Mouse (Mus musculus) heart, embryonic 16.5 days (tissue): Measurements from ENCODE around the gene Pitpnm1. TPM values are rescaled to one million over a fixed set of nuclear protein-coding genes. Genes with fewer than 3 reads are reported as not detected.
"Not testable (repeated sequence)": the region's sequence is repeated elsewhere in the genome, so short reads cannot be mapped to it uniquely, and the experiment has no call there.

Experiments used
- ATAC-seq: fragments of 200-750 bp; cut with Nextera tagmentation; replicated peaks from 2 replicates; pipeline ENCODE4 v1.8.0; 2017; ENCODE audit warnings: moderate number of reproducible peaks; ENCODE audit not compliant: insufficient read depth, low FRiP score; ENCODE audit errors: extremely low read depth
- H3K27ac ChIP-seq: fragments of 300-500 bp; sonication (generic); 2 replicates; pipeline ENCODE4 v1.5.1; 2014; ENCODE audit warnings: mild to moderate bottlenecking, low read length, control low read depth, moderate library complexity
- H3K27me3 ChIP-seq: fragments of 300-500 bp; sonication (generic); 2 replicates; pipeline ENCODE4 v1.6.1; 2014; ENCODE audit warnings: low read length, mixed read lengths; ENCODE audit not compliant: control insufficient read depth, insufficient read depth
- H3K36me3 ChIP-seq: fragments of 300-500 bp; sonication (generic); 2 replicates; pipeline ENCODE4 v1.6.1; 2014; ENCODE audit not compliant: control insufficient read depth, insufficient read depth
- H3K4me1 ChIP-seq: fragments of 300-500 bp; sonication (generic); 2 replicates; pipeline ENCODE4 v1.6.1; 2014; ENCODE audit warnings: low read length, mixed read lengths; ENCODE audit not compliant: control insufficient read depth, insufficient read depth
- H3K4me2 ChIP-seq: fragments of 300-500 bp; sonication (generic); 2 replicates; pipeline ENCODE4 v1.6.1; 2014; ENCODE audit warnings: low read depth, mild to moderate bottlenecking, control low read depth, low read length
- H3K4me3 ChIP-seq: fragments of 300-500 bp; sonication (generic); 2 replicates; pipeline ENCODE4 v1.5.1; 2014; ENCODE audit warnings: mild to moderate bottlenecking, control low read depth, low read length
- H3K9ac ChIP-seq: fragments of 300-500 bp; sonication (generic); 2 replicates; pipeline ENCODE4 v1.6.1; 2014; ENCODE audit warnings: low read length, control low read depth
- H3K9me3 ChIP-seq: fragments of 300-500 bp; sonication (generic); replicated peaks from 2 replicates; pipeline ENCODE4 v1.6.1; 2016; ENCODE audit warnings: low read length; ENCODE audit not compliant: control insufficient read depth
- WGBS: fragments of 180-500 bp; shearing (Covaris S2); extraction: QIAGEN DNeasy Blood & Tissue Kit; methylation state at CpG from one replicate; pipeline ENCODE4 v1.1.7; 2014; 5-methylcytosine and 5-hydroxymethylcytosine counted together
- polyA plus RNA-seq: library from polyadenylated mRNA; unstranded; fragments of >200 nt; fragmentation: Nextera tagmentation; extraction: Ambion mirVana; gene quantifications from 2 replicates; pipeline ENCODE4 v1.2.1, GENCODE M21; 2015

Pitpnm1 gene
- polyA plus RNA-seq, 1 experiment from 2014 or later = 29.4 TPM

- Histone ChIP-seq H3K27me3 (no peaks in the 10 kb centered on the region), H3K9ac (no peak overlapping the region), H3K36me3 (no peaks in the 10 kb centered on the region), H3K27ac (no peak overlapping the region), H3K9me3 (no peaks in the 10 kb centered on the region), H3K4me1 (no peaks in the 10 kb centered on the region), H3K4me2 (no peak overlapping the region), H3K4me3 (no peak overlapping the region)
- no peak for ATAC-seq
These were observed 32.9 kb upstream of the Pitpnm1 start for GRCm38 (mm10) chr19:4066877-4067276.

- not testable (repeated sequence) for H3K27ac ChIP-seq, H3K9me3 ChIP-seq, H3K4me1 ChIP-seq, ATAC-seq, H3K4me2 ChIP-seq, H3K4me3 ChIP-seq, H3K9ac ChIP-seq, H3K36me3 ChIP-seq, H3K27me3 ChIP-seq
- 91% methylated on average over 2 of the region's 2 CpGs for WGBS
These were observed 31.6 kb upstream of the Pitpnm1 start for GRCm38 (mm10) chr19:4068242-4068641.

- no peak overlapping the region for H3K4me3 ChIP-seq
- no peaks in the 10 kb centered on the region for H3K36me3 ChIP-seq
- H3K27ac ChIP-seq = no peak overlapping the region
- no peak overlapping the region for H3K4me2 ChIP-seq
- H3K9ac ChIP-seq = no peak overlapping the region
- no peaks in the 10 kb centered on the region for H3K9me3 ChIP-seq
- WGBS = 72% methylated on average over 15 of the region's 15 CpGs
- no peak for ATAC-seq
- H3K27me3 ChIP-seq = no peaks in the 10 kb centered on the region
- no peaks in the 10 kb centered on the region for H3K4me1 ChIP-seq
These were observed 30.9 kb upstream of the Pitpnm1 start for GRCm38 (mm10) chr19:4068717-4069410.

GRCm38 (mm10) chr19:4070311-4070710 is 29.5 kb upstream of the Pitpnm1 start:
- Histone ChIP-seq H3K27me3 (no peaks in the 10 kb centered on the region), H3K4me3 (no peak overlapping the region), H3K4me2 (no peak overlapping the region), H3K9ac (no peak overlapping the region), H3K27ac (no peak overlapping the region), H3K9me3 (no peaks in the 10 kb centered on the region), H3K4me1 (no peaks in the 10 kb centered on the region), H3K36me3 (no peaks in the 10 kb centered on the region)
- 77% methylated on average over 15 of the region's 15 CpGs for WGBS
- no peak for ATAC-seq

GRCm38 (mm10) chr19:4070756-4071155 is 29.0 kb upstream of the Pitpnm1 start:
- 76% methylated on average over 8 of the region's 8 CpGs for WGBS

GRCm38 (mm10) chr19:4071406-4071805 is 28.4 kb upstream of the Pitpnm1 start:
- Histone ChIP-seq H3K9me3 (no peaks in the 10 kb centered on the region), H3K4me3 (no peak overlapping the region), H3K4me2 (no peak overlapping the region), H3K27me3 (no peaks in the 10 kb centered on the region), H3K9ac (no peak overlapping the region), H3K4me1 (no peaks in the 10 kb centered on the region), H3K27ac (no peak overlapping the region), H3K36me3 (no peaks in the 10 kb centered on the region)
- WGBS = 88% methylated on average over 6 of the region's 6 CpGs
- no peak for ATAC-seq

More at GRCm38 (mm10) chr19:4070756-4071155, 29.0 kb upstream of the Pitpnm1 start:
- H3K4me3 ChIP-seq = no peak overlapping the region
- H3K9ac ChIP-seq = no peak overlapping the region
- H3K27ac ChIP-seq = no peak overlapping the region
- H3K4me2 ChIP-seq = no peak overlapping the region
- H3K4me1 ChIP-seq = no peaks in the 10 kb centered on the region
- no peaks in the 10 kb centered on the region for H3K9me3 ChIP-seq
- H3K36me3 ChIP-seq = no peaks in the 10 kb centered on the region
- no peak for ATAC-seq
- no peaks in the 10 kb centered on the region for H3K27me3 ChIP-seq

- no peak overlapping the region for H3K27ac ChIP-seq
- ATAC-seq = no peak
- no peaks in the 10 kb centered on the region for H3K9me3 ChIP-seq
- no peaks in the 10 kb centered on the region for H3K36me3 ChIP-seq
- no peak overlapping the region for H3K9ac ChIP-seq
- H3K4me2 ChIP-seq = no peak overlapping the region
- no peaks in the 10 kb centered on the region for H3K4me1 ChIP-seq
- no peak overlapping the region for H3K4me3 ChIP-seq
- 87% methylated on average over 6 of the region's 6 CpGs for WGBS
- H3K27me3 ChIP-seq = no peaks in the 10 kb centered on the region
These were observed 26.9 kb upstream of the Pitpnm1 start for GRCm38 (mm10) chr19:4072706-4073424.

GRCm38 (mm10) chr19:4075531-4075930 is 24.3 kb upstream of the Pitpnm1 start:
- Histone ChIP-seq H3K4me1 (no peaks in the 10 kb centered on the region), H3K4me3 (no peak overlapping the region), H3K36me3 (no peaks in the 10 kb centered on the region), H3K27me3 (no peaks in the 10 kb centered on the region), H3K9ac (no peak overlapping the region), H3K9me3 (no peaks in the 10 kb centered on the region), H3K4me2 (no peak overlapping the region), H3K27ac (no peak overlapping the region)
- 84% methylated on average over 1 of the region's 1 CpGs for WGBS
- no peak for ATAC-seq

- Histone ChIP-seq H3K4me1 (no peaks in the 10 kb centered on the region), H3K27me3 (no peaks in the 10 kb centered on the region), H3K4me3 (no peak overlapping the region), H3K9ac (no peak overlapping the region), H3K36me3 (no peaks in the 10 kb centered on the region), H3K27ac (no peak overlapping the region), H3K4me2 (no peak overlapping the region), H3K9me3 (no peaks in the 10 kb centered on the region)
- no peak for ATAC-seq
- 77% methylated on average over 1 of the region's 1 CpGs for WGBS
These were observed 20.2 kb upstream of the Pitpnm1 start for GRCm38 (mm10) chr19:4079594-4079993.
